Mouse (Mus musculus) megakaryocyte progenitor cell, adult 5-6 weeks (primary cell): ENCODE results near the gene Pcsk7. TPM values are rescaled to one million over a fixed set of nuclear protein-coding genes. Genes with fewer than 3 reads are reported as not detected.

Experiments used
- ATAC-seq: replicated peaks from 2 replicates; pipeline ENCODE4 v1.8.0; 2016; ENCODE audit warnings: mild to moderate bottlenecking, moderate TSS enrichment, inconsistent platforms; ENCODE audit not compliant: poor library complexity
- total RNA-seq, 2 experiments: library from RNA; stranded (forward) in 1 of 2; stranded (reverse) in 1 of 2; fragments of 157-497, 149-512 nt in 1 of 2; fragments of 200-1000 nt in 1 of 2; gene quantifications; 2 replicates each; pipeline versions ENCODE4 v1.2.3 to v1.2.4; 2015 to 2017

Pcsk7 gene
- total RNA-seq, 2 experiments from 2014 or later = 9.6 to 14.4 TPM

GRCm38 (mm10) chr9:45938952-45939637 lies 32.8 kb downstream of the Pcsk7 start:
- no peak for ATAC-seq

DNA sequence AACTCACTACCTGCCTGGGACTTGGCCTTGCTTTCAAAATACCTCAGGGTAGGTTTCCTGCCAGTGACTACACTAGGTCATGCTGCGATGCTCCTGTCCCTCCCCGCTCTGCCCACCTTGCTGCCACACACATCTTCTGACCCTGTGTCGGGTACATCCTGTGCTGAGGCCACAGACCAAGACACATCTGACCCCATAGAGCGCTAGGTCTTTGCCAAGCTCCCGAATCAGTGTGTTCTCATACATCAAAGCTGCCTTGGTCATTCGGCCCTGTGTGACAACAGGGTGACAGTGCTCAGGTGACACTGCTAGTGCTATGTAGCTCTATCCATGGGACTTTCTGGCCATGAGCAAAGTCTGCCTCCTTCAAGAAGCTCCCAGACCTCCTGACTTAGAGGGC lies 33.5 kb downstream of the Pcsk7 start:
- no peak for ATAC-seq

DNA sequence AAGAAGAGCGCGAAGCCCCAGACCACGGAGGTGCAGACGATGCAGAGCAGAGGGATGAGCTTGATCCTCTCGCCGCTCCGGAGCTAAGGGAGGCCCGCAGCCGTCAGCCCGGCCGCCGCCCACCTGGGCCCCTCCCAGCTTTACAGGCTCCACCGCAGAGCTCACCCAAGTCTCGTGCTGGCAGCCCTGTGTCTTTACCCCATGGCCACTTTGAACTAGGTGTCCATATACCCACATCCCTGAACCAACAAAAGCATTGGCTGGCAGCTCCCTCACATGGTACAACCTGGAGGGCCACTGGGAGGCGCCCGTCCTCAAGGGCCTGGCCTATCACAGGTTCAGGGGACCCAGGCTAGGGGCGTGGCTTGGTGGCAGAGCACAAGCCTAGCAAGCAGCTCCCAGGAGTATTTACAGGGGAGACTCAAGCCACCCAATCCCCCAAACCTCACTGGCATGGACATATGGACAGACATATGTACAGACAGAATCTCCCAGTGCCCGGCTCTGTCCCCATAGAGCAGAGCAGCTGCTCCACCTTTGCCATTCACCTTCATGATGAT lies 35.1 kb downstream of the Pcsk7 start:
- peak; percentile 36 for ATAC-seq

DNA sequence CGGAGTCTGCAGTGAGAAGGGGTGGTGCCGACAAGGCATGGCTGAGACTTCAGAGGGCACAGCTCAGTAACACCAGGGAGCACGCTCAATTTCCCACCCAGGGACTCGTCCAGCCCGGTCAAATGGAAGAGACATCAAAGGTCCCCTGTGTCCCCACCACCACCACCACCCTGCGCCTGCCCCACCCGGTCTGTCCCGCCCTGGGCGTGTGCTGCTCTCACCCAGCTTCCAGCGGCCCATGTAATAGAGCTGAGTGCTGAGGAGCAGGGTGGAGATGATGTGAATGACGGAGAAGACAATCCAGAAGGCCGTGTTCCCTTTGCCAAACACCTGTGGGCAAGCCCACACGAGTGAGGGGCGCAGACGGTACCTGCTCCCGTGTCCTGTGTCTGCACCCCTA lies 36.2 kb downstream of the Pcsk7 start:
- ATAC-seq = no peak

- ATAC-seq = peak; percentile 14; the same call in 1 of the 2 replicates
Measured at GRCm38 (mm10) chr9:45942916-45943315, 36.6 kb downstream of the Pcsk7 start.

DNA sequence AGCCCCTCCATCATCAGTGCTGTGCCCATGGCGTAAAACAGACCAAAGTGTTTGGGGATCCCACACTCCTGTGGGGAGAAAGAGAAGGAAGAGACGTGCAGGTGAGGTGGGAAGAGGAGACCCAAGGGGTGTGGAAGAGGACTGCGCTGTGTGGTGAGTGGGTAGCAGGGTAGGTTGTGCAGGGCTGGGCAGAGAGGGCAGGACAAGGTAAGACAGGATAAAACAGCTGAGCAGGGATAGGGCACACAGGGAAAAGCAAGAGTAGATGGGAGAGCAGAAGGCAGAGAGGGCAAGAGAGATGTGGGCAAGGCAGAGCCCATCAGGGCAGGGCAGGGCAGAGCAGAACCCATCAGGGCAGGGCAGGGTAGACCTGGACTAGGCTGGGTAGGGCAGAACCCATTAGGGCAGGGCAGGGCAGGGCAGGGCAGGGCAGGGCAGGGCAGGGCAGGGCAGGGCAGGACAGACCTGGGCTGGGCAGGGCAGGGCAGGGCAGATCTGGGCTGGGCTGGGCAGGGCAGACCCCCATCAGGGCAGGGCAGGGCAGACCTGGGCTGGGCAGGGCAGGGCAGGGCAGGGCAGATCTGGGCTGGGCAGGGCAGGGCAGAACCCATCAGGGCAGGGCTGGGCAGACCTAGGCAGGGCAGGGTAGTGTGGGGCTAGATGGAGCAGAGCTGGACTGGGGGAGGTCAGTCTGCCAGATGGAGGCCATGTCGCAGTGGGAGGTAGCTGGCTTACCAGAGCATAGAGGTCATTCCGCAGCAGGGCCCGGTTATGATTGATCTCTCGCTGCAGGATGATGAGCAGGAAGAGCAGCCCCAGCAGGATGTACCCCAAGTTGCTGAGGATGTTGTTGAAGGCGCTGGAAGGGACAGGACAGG lies 37.6 kb downstream of the Pcsk7 start:
- ATAC-seq = no peak

DNA sequence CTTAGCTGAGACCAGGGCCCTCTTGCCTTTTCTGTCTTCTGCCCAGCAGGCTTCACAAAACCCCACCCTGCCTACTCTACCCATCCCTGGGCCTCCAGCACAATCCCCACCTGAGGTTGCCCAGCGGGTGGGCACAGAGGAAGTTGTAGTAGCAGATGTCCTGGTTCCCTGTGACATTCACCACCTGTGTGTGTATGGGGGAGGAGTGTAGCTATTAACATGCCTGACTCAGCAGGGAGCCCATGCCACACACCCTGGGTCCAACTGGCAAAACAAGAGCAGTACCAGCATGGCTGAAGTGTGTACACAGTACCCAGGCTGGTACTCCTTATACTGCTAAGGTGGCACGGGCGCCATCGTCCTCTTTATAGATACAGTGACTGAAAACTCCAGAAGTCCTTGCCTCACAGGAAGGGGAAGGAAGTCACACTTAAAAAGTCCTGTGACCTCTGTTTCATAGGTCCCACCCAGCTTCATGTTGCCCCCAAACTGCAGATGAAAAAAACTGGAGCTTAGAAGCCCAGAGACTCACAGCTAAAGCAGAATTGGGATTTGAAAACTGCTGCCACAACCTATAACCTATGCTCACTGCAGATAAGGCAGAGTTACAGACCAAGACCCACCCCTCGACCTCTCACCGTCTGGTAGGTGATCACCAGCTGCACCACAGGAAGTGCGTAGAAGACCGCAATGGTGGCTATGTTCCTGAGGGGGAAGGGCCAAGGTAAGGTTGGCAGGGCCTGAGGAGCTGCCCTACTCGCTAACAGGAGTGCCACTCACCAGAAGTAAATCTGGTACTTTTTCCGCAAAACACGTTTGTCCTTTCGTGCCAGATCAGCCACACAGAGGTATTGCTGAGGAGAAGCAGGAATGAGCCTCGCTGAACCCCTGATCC lies 38.5 kb downstream of the Pcsk7 start:
- peak; percentile 80 for ATAC-seq

DNA sequence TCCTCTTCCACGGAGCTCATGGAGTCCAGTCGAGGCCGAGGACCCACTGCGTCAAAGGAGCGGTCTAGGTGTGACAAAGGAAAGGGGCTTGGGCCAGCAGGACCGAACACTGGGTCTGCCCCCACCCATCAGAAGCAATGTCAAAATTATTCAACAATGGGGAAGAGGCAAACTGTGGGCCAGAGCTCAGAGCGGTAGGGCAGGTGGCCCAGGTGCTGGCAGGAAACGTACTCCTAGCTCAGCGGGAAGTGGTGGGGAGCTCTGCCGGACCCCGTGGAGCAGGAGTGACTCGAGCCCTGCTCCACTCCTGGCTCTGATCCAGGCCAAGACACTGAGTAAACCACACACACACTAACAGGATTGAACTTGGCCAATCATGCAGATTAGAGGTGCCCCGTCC lies 39.4 kb downstream of the Pcsk7 start:
- ATAC-seq = 0 out of 2 replicates have a peak, but pooled peaks have one; percentile 9

GRCm38 (mm10) chr9:45946182-45946871 lies 40.0 kb downstream of the Pcsk7 start:
- no peak for ATAC-seq

DNA sequence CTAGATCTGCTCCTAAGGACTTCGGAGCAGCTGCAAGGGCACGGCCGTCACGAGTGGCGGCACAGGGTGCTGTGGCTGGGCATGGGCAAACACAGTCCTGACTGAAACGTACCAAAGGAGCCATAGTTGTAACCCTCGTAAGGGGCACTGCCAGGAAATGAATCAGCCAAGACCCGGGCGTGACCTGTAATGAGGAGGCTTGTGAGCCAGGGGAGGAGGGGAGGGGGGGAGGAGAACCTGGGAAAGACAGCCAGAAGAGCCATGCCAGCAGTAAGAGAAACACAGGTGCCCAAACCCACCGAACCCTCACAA lies 40.5 kb downstream of the Pcsk7 start:
- no peak for ATAC-seq

DNA sequence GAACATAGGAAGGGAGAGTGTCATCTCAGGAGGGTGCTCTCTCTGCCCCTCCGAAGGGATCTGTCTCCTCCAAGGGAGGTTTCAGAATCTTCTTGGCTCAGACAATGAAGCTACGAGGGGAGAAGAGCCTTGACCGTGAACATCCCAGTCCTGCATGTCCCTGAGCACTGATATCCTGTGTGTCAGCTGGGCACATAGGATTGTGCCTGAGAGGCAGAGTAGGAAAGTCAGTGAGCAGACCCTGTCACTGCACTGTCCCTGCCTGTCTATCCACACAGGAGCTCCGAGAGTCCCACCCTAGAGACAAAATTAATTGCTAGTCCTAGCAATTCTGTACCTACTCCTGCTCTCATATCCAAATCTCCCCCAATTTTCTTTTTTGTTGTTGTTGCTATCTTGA lies 45.8 kb downstream of the Pcsk7 start:
- no peak for ATAC-seq

DNA sequence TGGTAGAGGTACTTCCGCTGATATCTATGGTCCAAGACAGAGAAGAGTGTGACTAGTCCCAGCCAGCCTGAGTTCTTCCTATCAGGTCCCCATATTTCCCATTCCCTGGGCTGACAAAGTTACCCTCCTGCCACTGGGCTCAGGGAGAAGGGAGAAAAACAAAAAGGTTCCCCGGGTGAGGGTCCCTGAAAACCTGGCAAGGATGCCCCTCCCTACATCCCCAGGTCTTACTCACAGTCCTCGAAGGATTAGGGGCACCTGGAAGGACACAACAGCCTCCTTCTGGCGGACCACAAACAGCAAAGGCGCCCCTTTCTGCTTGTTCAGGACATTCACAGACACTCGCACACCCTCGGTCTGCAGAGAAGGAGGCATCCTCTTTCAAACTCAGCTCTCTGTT lies 46.6 kb downstream of the Pcsk7 start:
- ATAC-seq = no peak

DNA sequence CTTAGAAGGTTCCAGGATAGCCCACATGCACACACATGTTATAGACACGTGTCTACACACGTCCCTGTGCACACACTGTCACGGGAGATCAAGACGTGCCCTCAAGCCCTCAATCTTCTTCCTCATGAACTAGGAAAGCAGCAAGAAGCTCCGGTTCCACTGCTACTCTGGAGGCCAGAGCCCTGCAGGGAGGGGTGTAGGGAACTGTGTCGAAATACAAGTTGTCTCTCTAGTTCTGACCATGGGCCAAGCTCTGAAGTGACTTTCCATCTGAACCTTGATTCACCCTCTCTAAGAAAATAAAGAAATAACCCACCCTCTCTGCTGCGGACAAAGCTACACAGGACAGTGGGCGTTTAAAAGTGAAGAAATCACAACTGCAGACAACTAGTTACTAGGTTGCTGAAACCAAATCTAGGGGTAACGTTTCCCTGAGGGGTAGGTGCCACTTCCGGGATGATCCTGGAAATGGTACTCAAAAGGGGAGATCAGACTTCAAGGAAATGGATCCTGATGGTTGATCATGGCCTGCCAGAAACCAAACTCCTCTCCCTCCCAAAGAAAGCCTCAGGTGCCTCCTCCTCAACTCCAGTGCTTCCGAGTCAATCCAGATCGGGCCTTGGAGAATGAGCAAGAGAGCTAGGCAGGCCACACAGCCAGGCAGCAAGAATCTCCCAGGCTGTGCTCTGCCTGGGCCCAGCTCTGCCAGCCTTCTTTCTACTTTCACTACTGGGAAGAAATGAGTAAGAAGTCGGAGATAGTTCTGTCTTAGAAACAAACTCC lies 47.4 kb downstream of the Pcsk7 start:
- peak; percentile 3 for ATAC-seq

GRCm38 (mm10) chr9:45954294-45955106 lies 48.2 kb downstream of the Pcsk7 start:
- ATAC-seq = peak; percentile 29

- ATAC-seq = peak; percentile 69
Measured at GRCm38 (mm10) chr9:45955107-45955963, 49.0 kb downstream of the Pcsk7 start, which contains the start of gene Sidt2. Gene Sidt2, minus strand, starts transcription at chr9:45955258.

DNA sequence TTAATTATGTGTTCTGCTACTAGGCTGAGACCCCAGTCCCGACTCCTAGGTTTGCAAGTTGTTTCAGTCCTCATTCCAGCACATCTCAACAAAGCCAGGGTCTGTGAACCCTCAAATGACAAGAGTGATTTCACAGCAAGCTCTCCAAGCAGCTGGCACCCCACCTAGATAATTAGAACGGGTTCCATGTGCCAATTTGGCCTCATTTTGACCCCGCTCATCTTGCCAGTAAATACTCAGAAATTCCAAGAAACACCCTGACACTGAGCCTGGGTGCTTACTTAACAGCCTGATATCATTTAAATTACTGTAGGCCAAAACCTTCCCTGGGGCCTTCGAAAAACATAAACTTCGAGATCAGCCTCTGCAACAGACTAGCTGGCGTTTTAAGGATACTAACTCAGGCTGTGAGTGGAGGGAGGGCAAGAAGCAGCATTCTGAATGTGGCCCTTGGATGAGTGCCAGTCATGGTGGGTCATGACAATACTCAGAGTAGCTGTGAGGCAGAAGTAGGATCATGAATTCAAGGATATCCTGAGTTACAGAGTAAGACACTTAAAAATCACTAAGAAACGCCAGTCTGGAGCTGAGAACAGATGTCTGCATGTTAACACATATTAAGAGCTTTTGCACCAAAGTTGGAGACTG lies 51.9 kb downstream of the Pcsk7 start:
- no peak for ATAC-seq

DNA sequence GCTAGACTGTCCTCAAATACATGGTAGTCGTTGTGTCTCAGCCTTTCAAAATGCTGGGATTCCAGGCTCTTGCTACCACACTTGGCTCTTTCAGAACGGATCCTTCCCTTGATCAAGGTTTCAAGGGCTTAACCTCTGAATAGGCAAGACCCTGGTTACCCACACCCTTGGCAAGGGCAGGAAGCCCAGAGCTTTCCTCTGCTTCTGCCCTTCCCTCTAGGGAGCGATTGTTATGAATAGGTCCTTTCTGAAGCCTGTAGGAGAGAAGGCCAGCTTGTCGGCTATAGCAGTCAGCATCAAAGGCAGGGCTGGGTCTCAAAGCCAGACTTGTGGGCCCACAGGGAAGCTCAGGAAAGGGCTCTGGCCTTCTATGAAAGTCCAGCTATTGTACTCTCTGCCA lies 52.6 kb downstream of the Pcsk7 start:
- ATAC-seq = no peak
